Mouse (Mus musculus) stomach, embryonic 14.5 days (tissue): Measurements from ENCODE around the gene Prdx6. TPM values are rescaled to one million over a fixed set of nuclear protein-coding genes. Genes with fewer than 3 reads are reported as not detected.

ENCODE experiments used
- ATAC-seq: fragments of 200-750 bp; cut with Nextera tagmentation; 2 replicates; pipeline ENCODE4 v1.8.0; 2017; ENCODE audit warnings: low read depth, moderate TSS enrichment; ENCODE audit not compliant: insufficient number of reproducible peaks, insufficient read depth, low FRiP score
- H3K27ac ChIP-seq: fragments of 300-500 bp; sonication (generic); 2 replicates; pipeline ENCODE4 v1.5.1; 2014; ENCODE audit warnings: mild to moderate bottlenecking, low read length, moderate library complexity, mixed read lengths
- H3K27me3 ChIP-seq: fragments of 300-500 bp; sonication (generic); 2 replicates; pipeline ENCODE4 v1.6.1; 2014; ENCODE audit warnings: low read length, control low read depth, mixed read lengths; ENCODE audit not compliant: control insufficient read depth, insufficient read depth
- H3K36me3 ChIP-seq: fragments of 300-500 bp; sonication (generic); 2 replicates; pipeline ENCODE4 v1.6.1; 2014; ENCODE audit warnings: mild to moderate bottlenecking, control low read depth, low read length, moderate library complexity, mixed read lengths; ENCODE audit not compliant: control insufficient read depth, insufficient read depth
- H3K4me1 ChIP-seq: fragments of 300-500 bp; sonication (generic); 2 replicates; pipeline ENCODE4 v1.6.1; 2014; ENCODE audit warnings: low read length, control low read depth, mixed read lengths; ENCODE audit not compliant: control insufficient read depth, insufficient read depth
- H3K4me2 ChIP-seq: fragments of 300-500 bp; sonication (generic); replicated peaks from 2 replicates; pipeline ENCODE4 v1.6.1; 2014; ENCODE audit warnings: low read depth, low read length, control low read depth
- H3K4me3 ChIP-seq: fragments of 300-500 bp; sonication (generic); 2 replicates; pipeline ENCODE4 v1.5.1; 2014; ENCODE audit warnings: low read depth, low read length, control low read depth
- H3K9ac ChIP-seq: fragments of 300-500 bp; sonication (generic); replicated peaks from 2 replicates; pipeline ENCODE4 v1.6.1; 2014; ENCODE audit warnings: low read depth, mild to moderate bottlenecking, control low read depth, low read length, moderate library complexity, mixed read lengths
- H3K9me3 ChIP-seq: fragments of 300-500 bp; sonication (generic); 2 replicates; pipeline ENCODE4 v1.6.1; 2016; ENCODE audit warnings: low read depth, low read length, control low read depth; ENCODE audit not compliant: control insufficient read depth
- WGBS: fragments of 180-500 bp; shearing (Covaris S2); extraction: QIAGEN DNeasy Blood & Tissue Kit; methylation state at CpG from one replicate; pipeline ENCODE4 v1.1.7; 2014; 5-methylcytosine and 5-hydroxymethylcytosine counted together
- polyA plus RNA-seq: library from polyadenylated mRNA; unstranded; fragments of >200 nt; fragmentation: Nextera tagmentation; extraction: Ambion mirVana; gene quantifications from 2 replicates; pipeline ENCODE4 v1.2.1, GENCODE M21; 2014

Gene Prdx6
- polyA plus RNA-seq: 396 and 432 TPM in 2 replicates

GRCm38 (mm10) chr1:161250604-161251416 is at the start of gene Prdx6:
Gene Prdx6, minus strand, starts transcription at chr1:161251219.
- under 1% methylated on average over 65 of the region's 66 CpGs for WGBS
- Histone ChIP-seq H3K4me2 (peak within 1 kb of the TSS; percentile 82), H3K27me3 (no peaks in the 10 kb centered on the region), H3K4me3 (peak within 1 kb of the TSS; percentile 91), H3K9me3 (no peaks in the 10 kb centered on the region), H3K4me1 (peaks cover 18% of the 10 kb centered on the region), H3K27ac (peak within 1 kb of the TSS; percentile 45; the same call in 1 of the 2 replicates), H3K36me3 (peaks cover 4% of the 10 kb centered on the region), H3K9ac (peak within 1 kb of the TSS; percentile 83)
- peak; percentile 94 for ATAC-seq

DNA sequence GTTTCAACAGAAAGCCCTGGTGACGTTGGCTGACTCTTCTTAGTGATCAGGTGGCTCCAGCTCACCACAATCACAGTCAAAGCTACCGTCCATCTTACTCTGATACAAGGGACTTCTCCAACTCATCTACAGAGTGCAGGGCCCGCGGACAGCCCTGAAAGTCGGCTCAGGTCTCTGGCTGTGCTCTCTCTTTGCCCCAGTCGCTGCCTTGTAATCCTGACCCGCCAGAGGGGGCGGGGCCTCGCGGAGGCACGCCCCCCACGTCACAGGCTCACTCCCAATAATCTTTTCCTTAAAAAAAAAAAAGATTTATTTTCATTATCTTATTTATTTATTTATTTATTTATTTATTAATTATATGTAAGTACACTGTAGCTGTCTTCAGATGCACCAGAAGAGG is 37.2 kb upstream of the Prdx6 start:
- 54% methylated on average over 12 of the region's 12 CpGs for WGBS
- no peaks in the 10 kb centered on the region for H3K4me1 ChIP-seq

GRCm38 (mm10) chr1:161286726-161287310 is 35.8 kb upstream of the Prdx6 start:
- 25% methylated on average over 11 of the region's 11 CpGs for WGBS
- Histone ChIP-seq H3K4me2 (no peak overlapping the region), H3K4me3 (no peak overlapping the region), H3K4me1 (no peaks in the 10 kb centered on the region), H3K36me3 (no peaks in the 10 kb centered on the region), H3K9me3 (no peaks in the 10 kb centered on the region), H3K9ac (no peak overlapping the region), H3K27me3 (no peaks in the 10 kb centered on the region), H3K27ac (no peak overlapping the region)
- ATAC-seq: no peak

More for the DNA sequence above, 37.2 kb upstream of the Prdx6 start:
- H3K27ac ChIP-seq: no peak overlapping the region
- H3K9me3 ChIP-seq: no peaks in the 10 kb centered on the region
- no peaks in the 10 kb centered on the region for H3K36me3 ChIP-seq
- no peak overlapping the region for H3K4me2 ChIP-seq
- no peaks in the 10 kb centered on the region for H3K27me3 ChIP-seq
- no peak for ATAC-seq
- H3K4me3 ChIP-seq: no peak overlapping the region
- H3K9ac ChIP-seq: no peak overlapping the region

- WGBS: 77% methylated on average over 3 of the region's 3 CpGs
- H3K4me1 ChIP-seq: no peaks in the 10 kb centered on the region
- no peaks in the 10 kb centered on the region for H3K36me3 ChIP-seq
- H3K4me3 ChIP-seq: no peak overlapping the region
- no peaks in the 10 kb centered on the region for H3K9me3 ChIP-seq
- no peaks in the 10 kb centered on the region for H3K27me3 ChIP-seq
- ATAC-seq: no peak
- no peak overlapping the region for H3K4me2 ChIP-seq
- no peak overlapping the region for H3K27ac ChIP-seq
- H3K9ac ChIP-seq: no peak overlapping the region
These were observed 30.2 kb upstream of the Prdx6 start for GRCm38 (mm10) chr1:161281054-161281688.

DNA sequence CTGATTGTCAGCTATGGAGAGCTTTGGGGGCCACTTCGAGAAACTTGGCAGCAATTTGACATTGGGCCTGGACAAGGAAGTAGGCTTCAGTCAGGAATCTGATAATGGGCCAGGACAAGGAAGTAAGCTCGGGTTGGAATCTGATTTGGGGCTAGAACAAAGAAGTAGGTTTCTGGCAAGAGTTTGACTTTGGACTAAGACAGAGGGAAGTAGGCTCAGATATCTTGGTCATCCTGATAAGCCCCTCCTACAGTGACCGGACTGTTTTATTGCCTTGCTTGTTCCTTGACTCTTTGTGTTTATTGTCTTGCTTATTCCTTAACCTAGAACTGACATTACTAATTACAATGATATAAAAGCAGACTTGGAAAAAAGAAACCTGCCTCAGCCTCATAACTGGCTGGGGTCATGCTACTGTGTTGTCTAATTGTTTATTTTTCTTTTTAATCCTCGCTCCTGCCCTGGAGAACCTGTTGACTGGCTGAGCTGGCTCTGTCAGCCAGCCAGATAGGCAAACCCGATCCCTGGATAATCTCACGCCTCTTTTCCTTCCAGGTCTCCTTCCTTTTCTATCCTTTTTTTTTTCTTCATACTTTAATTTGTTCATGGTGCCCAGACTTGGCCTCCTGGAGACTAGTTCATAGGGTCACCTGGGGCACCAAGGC is 28.4 kb upstream of the Prdx6 start:
- no peaks in the 10 kb centered on the region for H3K36me3 ChIP-seq
- H3K4me2 ChIP-seq: no peak overlapping the region
- no peaks in the 10 kb centered on the region for H3K9me3 ChIP-seq
- no peak overlapping the region for H3K4me3 ChIP-seq
- H3K27ac ChIP-seq: no peak overlapping the region
- no peaks in the 10 kb centered on the region for H3K27me3 ChIP-seq
- 44% methylated on average over 6 of the region's 6 CpGs for WGBS
- H3K9ac ChIP-seq: no peak overlapping the region
- H3K4me1 ChIP-seq: no peaks in the 10 kb centered on the region
- no peak for ATAC-seq

DNA sequence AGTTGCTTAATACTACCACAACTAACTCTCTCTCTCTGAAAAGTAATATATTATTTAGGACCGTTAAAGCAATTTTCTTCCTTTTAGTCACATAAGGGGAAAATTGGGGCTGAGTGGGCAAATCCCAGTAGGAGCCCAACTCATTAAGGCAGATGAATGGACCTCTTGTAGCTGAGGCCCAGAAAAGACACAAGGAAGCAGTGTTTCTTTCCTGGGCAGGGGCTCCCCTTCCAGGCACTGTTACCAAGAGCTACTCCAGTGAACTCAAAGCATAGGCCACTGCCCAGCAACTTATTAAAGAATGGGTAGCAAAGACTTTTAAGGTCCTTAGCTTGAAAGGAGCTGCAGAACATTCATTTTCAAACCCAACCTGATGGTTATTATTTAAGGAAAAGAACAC is 22.5 kb upstream of the Prdx6 start:
- no peaks in the 10 kb centered on the region for H3K9me3 ChIP-seq
- no peak for ATAC-seq
- H3K36me3 ChIP-seq: no peaks in the 10 kb centered on the region
- H3K4me3 ChIP-seq: no peak overlapping the region
- no peaks in the 10 kb centered on the region for H3K4me1 ChIP-seq
- 83% methylated on average over 1 of the region's 1 CpGs for WGBS
- no peaks in the 10 kb centered on the region for H3K27me3 ChIP-seq
- no peak overlapping the region for H3K27ac ChIP-seq
- H3K9ac ChIP-seq: no peak overlapping the region
- H3K4me2 ChIP-seq: no peak overlapping the region

GRCm38 (mm10) chr1:161271461-161271810 is 20.4 kb upstream of the Prdx6 start:
- Histone ChIP-seq H3K9ac (no peak overlapping the region), H3K36me3 (no peaks in the 10 kb centered on the region), H3K27me3 (no peaks in the 10 kb centered on the region), H3K4me3 (no peak overlapping the region), H3K4me1 (no peaks in the 10 kb centered on the region), H3K4me2 (no peak overlapping the region), H3K27ac (no peak overlapping the region), H3K9me3 (no peaks in the 10 kb centered on the region)
- WGBS: 66% methylated on average over 2 of the region's 2 CpGs
- ATAC-seq: no peak

DNA sequence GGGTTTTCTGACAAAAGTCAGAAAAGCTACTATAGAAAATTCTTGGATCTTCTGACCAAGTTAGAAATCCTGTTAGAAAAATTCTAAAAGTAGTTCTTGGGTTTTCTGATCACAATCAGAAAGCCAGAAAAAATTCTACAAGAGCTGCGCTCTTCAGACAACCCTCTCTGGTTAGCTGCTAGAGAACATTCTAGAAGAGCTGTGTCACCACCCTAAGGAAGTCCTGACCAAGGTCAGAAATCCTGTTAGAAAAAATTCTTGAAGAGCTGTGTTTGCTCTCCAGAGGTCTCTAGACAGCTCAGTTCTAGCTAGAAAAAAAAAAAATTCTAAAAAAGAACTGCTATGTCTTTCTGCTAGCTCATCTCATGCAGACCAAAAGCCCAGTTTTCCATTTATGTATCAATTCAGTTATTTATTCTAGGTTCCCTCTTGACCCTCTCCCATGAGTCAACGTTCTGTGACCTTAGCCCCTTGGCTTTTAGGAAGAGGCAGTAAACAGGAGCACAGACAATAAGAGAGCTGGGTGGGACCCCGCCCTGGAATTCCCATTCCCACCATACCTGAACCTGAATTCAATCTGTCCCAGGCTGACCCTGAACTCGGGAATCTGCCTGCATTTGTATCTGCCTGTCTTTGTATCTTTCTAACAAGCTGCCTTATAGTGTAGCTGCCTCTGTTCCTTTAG is 19.9 kb upstream of the Prdx6 start:
- Histone ChIP-seq H3K27ac (no peak overlapping the region), H3K9ac (no peak overlapping the region), H3K36me3 (no peaks in the 10 kb centered on the region), H3K4me2 (no peak overlapping the region), H3K4me1 (no peaks in the 10 kb centered on the region), H3K27me3 (no peaks in the 10 kb centered on the region), H3K4me3 (no peak overlapping the region), H3K9me3 (no peaks in the 10 kb centered on the region)
- no peak for ATAC-seq
- 76% methylated on average over 4 of the region's 4 CpGs for WGBS
